Mouse (Mus musculus): ENCODE results near the gene Lnx2.

- TF ChIP-seq POLR2A (IDR thresholded peaks at IDR 0.05; ENCODE audit: borderline replicate concordance, extremely low read depth, insufficient read depth, insufficient read length, poor library complexity, severe bottlenecking), result no peak
- TF ChIP-seq CTCF (IDR thresholded peaks at IDR 0.05; ENCODE audit: borderline replicate concordance, extremely low read depth, insufficient read depth, insufficient read length), result no peak
Observed at GRCm38 (mm10) chr5:147013845-147014244, 62.5 kb downstream of the Lnx2 start.

All from brain, embryonic 14.5 days (tissue).